Mouse (Mus musculus) olfactory bulb, adult 2 months (tissue): ENCODE measurements around the gene Mrtfa. TPM values are rescaled to one million over a fixed set of nuclear protein-coding genes. Genes with fewer than 3 reads are reported as not detected.
A peak's percentile ranks its signal among the peaks of the same experiment; 100 is the strongest.

Experiments used
- H3K27ac ChIP-seq: fragments of 200-500 bp; 2 replicates; pipeline ENCODE4 v1.5.1; 2012; ENCODE audit warnings: low read depth, low read length; ENCODE audit not compliant: insufficient read depth
- H3K4me1 ChIP-seq: fragments of 200-500 bp; 2 replicates; pipeline ENCODE4 v1.6.1; 2012; ENCODE audit warnings: low read length; ENCODE audit not compliant: control insufficient read depth, insufficient read depth
- H3K4me3 ChIP-seq: fragments of 200-500 bp; 2 replicates; pipeline ENCODE4 v1.5.1; 2012; ENCODE audit warnings: mild to moderate bottlenecking, low read depth, low read length, moderate library complexity; ENCODE audit not compliant: insufficient read depth
- CTCF ChIP-seq: fragments of 200-500 bp; IDR thresholded peaks from 2 replicates; pipeline ENCODE4 v1.5.1; 2012; ENCODE audit warnings: low read depth, mild to moderate bottlenecking, low read length, moderate library complexity; ENCODE audit not compliant: insufficient read depth
- POLR2A ChIP-seq: fragments of 200-500 bp; IDR thresholded peaks from 2 replicates; pipeline ENCODE4 v1.6.1; 2012; ENCODE audit warnings: mild to moderate bottlenecking, low read depth, low read length, moderate library complexity; ENCODE audit not compliant: insufficient read depth
- WGBS: fragments of 180-500 bp; shearing (Covaris S2); methylation state at CpG from one replicate; pipeline ENCODE4 v1.1.7; 2018; 5-methylcytosine and 5-hydroxymethylcytosine counted together
- polyA plus RNA-seq: library from polyadenylated mRNA; stranded (reverse); fragments of >200 nt; gene quantifications from 2 replicates; pipeline ENCODE4 v1.2.4, GENCODE M21; 2012; ENCODE audit warnings: low replicate concordance; ENCODE audit not compliant: missing spikeins, insufficient read depth, insufficient read length

Gene Mrtfa
- polyA plus RNA-seq, 1 experiment = not detected

DNA sequence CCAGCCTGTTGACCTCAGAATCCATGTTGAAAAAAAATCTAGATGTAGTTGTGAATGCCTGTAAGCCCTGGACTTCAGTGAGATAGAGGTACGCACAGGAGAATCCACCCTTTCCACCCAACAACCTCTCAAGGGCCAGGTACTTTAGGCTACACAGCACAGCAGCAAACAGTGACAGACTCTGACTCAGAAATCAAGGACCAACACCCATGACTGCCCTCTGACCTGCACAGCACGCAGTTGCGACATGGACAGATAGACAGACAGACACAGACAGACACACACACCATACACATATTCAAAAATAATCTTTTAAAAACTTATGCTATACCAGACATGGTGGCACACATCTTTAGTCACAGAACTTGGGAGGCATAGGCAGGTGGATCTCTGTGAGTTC is 34.7 kb downstream of the Mrtfa start:
- Histone ChIP-seq H3K4me3 (no peak overlapping the region), H3K4me1 (peaks cover 3% of the 10 kb centered on the region), H3K27ac (no peak overlapping the region)
- WGBS = 98% methylated on average over 3 of the region's 3 CpGs
- no peak for TF ChIP-seq POLR2A
- no peak for TF ChIP-seq CTCF

DNA sequence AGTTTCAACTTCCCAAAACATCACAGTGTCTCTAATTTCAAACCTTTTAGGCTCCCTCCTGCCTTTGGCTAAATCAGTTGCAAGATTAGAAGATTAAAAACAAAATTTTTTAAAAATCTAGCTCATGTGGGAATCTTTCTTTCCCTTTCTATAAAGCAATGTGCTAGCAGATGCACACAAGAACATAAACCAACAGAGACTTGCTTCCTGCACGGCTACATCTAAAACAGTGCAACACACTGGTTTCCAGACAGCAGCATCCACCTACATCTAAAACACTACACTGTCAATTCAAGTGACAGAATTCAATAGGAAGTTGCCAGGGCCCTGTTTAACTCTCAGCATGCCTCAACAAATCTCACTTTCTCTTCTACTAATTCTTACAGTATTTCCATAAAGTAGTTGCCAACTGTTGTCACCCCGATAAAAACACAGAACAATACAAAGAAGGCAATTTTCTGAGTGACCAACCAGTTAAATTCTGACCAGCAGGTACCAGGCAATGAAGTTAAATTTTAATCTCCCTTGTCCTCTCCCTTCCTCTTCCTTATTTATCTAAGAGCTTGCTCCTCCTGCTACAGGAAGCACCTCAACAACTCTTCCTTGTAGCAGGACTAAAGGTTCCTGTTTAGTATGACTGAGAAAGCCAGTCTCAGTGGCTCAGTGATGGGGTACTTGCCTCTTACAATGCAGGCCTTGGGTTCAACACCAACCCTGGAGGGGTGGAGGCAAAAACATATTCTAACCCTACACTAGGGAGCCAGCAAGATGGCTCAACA is 35.5 kb downstream of the Mrtfa start:
- 43% methylated on average over 2 of the region's 2 CpGs for WGBS
- no peak overlapping the region for H3K4me3 ChIP-seq
- H3K27ac ChIP-seq = no peak overlapping the region
- TF ChIP-seq CTCF = no peak
- no peak for TF ChIP-seq POLR2A
- peaks cover 3% of the 10 kb centered on the region for H3K4me1 ChIP-seq

DNA sequence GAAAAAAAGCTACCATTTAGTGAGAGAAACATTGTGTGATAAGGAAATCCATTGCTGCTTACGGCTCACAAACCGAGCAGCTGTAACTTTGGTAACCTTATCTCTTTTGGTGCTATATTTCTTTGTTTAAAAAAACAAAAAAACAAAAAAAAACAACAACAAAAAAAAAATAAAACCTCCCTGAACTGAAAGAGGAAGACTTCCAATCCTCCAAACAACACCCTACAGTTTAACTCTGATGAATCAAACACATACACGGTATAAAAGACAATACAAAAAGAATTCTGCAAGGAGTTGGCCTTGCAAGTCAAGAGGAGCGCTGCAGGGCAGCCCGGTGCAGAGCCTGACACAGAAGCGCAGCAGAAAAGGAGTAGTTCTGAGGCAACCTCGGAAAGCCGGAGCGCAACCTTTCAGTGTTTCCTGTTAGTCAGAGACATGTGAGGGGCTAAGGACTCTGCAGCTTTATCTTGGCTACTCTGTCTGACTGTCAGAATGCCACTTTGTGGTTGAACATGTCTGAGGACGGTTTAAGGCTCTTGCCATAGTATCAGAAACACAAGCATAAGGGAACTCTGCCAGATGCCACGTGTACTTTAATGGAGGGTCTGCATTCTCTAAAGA is 48.5 kb downstream of the Mrtfa start:
- no peak overlapping the region for H3K4me3 ChIP-seq
- no peak overlapping the region for H3K27ac ChIP-seq
- WGBS = 66% methylated on average over 11 of the region's 11 CpGs
- H3K4me1 ChIP-seq = peaks cover 10% of the 10 kb centered on the region
- TF ChIP-seq CTCF (no peak), POLR2A (no peak)

DNA sequence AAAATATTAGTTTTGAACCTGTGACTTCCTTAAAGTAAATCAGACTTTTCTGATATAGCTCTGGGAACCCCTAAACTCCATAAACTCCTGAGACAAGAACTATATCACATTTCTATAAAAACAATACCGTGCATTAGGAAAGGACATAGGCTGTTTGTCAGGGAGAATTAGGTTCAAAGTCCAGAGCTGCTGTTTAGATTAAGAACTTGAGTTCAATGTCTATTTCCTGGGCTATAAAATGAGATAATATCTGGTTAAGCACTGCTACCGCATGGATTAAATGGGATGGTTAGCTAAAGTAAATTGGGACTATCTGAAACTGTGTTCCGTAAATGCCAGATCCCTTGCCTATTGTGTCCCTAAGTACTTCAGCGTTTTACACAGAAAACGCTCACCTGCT is 50.6 kb downstream of the Mrtfa start:
- 87% methylated on average over 5 of the region's 5 CpGs for WGBS
- peaks cover 11% of the 10 kb centered on the region for H3K4me1 ChIP-seq
- H3K27ac ChIP-seq = no peak overlapping the region
- H3K4me3 ChIP-seq = no peak overlapping the region
- TF ChIP-seq CTCF (no peak), POLR2A (no peak)

DNA sequence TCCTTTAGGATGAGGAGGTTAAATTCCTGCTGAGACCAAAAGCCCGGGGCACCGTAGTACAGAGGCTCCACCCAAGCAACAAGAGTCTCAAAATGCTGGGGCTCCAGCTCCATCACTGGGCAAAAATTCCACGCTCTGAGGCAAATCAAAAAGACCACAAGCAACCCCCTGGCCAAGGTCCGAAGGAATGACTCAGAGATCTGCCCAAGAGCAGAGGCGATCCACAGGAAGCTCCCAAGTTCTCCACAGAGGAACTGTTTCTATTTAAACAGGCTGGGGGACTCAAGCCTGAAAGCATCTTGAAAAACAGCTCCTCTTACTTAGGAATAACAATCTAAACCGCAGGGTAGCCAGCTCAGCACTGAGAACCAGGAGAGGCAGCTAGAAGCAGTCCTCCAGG is 53.3 kb downstream of the Mrtfa start:
- peaks cover 11% of the 10 kb centered on the region for H3K4me1 ChIP-seq

DNA sequence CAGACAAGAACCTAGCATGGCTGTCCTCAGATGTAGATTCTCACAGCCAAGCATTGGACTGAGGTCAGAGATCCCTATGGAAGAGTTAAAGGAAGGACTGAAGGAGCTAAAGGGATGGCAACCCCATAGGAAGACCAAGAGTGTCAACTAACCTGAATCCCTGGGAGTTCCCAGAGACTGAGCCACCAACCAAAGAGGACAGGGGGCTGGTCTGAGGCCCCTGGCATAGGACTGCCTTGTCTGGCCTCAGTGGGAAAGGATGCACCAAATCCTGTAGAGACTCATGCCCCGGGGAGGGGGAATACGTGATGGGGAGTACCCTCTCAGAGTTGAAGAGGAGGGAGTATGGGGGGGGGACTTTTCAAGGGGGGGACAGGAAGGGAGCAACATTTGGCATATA is 56.8 kb downstream of the Mrtfa start:
- WGBS = 98% methylated on average over 2 of the region's 2 CpGs
- Histone ChIP-seq H3K4me3 (no peak overlapping the region), H3K27ac (no peak overlapping the region), H3K4me1 (peaks cover 16% of the 10 kb centered on the region)
- TF ChIP-seq CTCF (no peak), POLR2A (no peak)

More for the DNA sequence above, 53.3 kb downstream of the Mrtfa start:
- TF ChIP-seq CTCF (no peak), POLR2A (no peak)
- Histone ChIP-seq H3K27ac (0 out of 2 replicates have a peak overlapping the region, but pooled peaks have one; percentile 11), H3K4me3 (no peak overlapping the region)
- 29% methylated on average over 6 of the region's 6 CpGs for WGBS

DNA sequence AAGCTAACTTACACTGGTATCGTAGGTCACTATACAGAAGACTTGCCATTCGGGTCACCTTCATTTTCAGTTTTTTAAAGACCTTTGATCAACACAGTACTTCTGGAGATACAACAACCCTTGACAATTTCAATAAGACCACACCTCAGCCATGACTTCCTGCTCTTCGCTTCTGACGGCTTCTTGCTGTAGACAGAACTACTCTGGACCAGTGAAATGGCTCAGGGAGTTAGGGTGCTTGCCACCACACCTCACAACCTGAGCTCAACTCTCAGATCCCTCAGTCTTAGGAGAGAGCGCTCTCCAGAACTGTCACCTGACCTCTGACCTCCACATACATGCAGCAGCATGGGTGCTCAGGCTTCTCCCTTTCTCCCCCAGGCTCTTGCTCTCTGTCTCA is 59.4 kb downstream of the Mrtfa start:
- Histone ChIP-seq H3K4me1 (peaks cover 10% of the 10 kb centered on the region), H3K27ac (no peak overlapping the region), H3K4me3 (no peak overlapping the region)
- TF ChIP-seq POLR2A (no peak), CTCF (no peak)
- 97% methylated on average over 5 of the region's 5 CpGs for WGBS

DNA sequence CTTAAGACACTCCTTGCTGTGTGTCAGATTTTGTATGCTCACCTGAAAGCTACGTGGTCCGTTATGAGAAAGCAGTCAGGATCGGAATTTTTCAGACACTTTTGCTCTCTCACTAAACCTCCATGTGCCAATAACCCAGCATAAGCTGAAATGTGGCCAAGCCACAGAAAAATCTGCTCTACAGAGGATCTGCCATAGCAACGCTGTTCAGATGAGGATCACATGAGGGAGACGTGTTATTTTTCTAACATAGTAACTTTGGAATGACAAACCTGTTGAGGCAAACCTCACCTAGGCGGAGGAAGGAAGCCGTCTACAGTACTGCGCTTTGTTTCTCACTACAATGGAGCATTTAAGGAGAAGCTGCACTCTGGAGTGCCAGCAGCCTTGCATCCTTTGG is 60.6 kb downstream of the Mrtfa start:
- Histone ChIP-seq H3K4me1 (peaks cover 13% of the 10 kb centered on the region), H3K4me3 (no peak overlapping the region), H3K27ac (no peak overlapping the region)
- 54% methylated on average over 8 of the region's 8 CpGs for WGBS
- TF ChIP-seq POLR2A (no peak), CTCF (no peak)

DNA sequence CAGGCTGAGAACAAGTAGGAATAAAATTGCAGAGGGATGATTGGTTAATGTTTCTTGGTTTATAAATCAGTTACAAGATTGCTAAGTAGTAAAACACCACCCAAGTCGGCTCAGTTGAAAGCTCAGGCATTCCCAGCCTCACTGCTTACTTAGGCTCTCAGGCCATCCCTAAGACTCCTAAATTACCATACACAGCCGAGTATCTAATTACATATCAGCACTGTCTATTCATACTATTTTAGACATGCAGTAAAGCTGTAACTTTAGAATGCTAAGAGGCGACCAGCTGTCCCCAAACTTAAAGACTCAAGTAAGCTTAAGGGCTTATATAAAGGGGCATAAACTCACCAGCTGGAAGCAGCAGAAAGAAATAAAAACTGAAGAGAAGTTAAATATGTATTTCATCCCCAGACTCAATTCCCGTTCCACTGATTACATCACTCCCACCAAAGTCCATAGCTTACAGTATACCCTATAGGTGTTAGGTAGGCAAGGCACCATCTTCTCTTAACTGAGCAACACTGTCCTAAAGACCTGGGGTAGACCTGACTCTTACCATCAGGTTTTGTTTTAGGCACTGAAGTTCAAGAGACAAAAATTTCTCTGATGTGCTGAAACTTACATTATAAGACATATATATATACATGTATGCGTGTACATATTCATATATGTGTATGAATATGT is 62.3 kb downstream of the Mrtfa start:
- TF ChIP-seq POLR2A (no peak), CTCF (no peak)
- Histone ChIP-seq H3K4me1 (peaks cover 13% of the 10 kb centered on the region), H3K27ac (no peak overlapping the region), H3K4me3 (no peak overlapping the region)
- 39% methylated on average over 5 of the region's 5 CpGs for WGBS
